Mouse (Mus musculus): ENCODE data around the gene C3. TPM values are rescaled to one million over a fixed set of nuclear protein-coding genes. Genes with fewer than 3 reads are reported as not detected.

The C3 gene
- total RNA-seq (2021), result under 1 TPM; 0.29 to 0.42 TPM
- long read RNA-seq, experiment 1, partial matches to known transcripts, result 1 of 2 reads
- long read RNA-seq, experiment 1, other reads (novel, unspliced or antisense), result 1 of 2 reads
- long read RNA-seq, experiment 2, result 0 reads

GRCm38 (mm10) chr17:57228014-57228413 is at the start of gene C3:
Gene C3 (minus strand): TSS chr17:57228136.
- TF ChIP-seq CTCF (IDR thresholded peaks at IDR 0.05), result no peak
- Histone ChIP-seq H3K27ac (no peak within 1 kb of the TSS), H3K4me3 (no peak within 1 kb of the TSS)
- intact Hi-C loops (cut with DNase I), result no loop called here
- no peak for DNase-seq (ENCODE audit: extremely low spot score in 1 of 2, low spot score in 2 of 2)

DNA sequence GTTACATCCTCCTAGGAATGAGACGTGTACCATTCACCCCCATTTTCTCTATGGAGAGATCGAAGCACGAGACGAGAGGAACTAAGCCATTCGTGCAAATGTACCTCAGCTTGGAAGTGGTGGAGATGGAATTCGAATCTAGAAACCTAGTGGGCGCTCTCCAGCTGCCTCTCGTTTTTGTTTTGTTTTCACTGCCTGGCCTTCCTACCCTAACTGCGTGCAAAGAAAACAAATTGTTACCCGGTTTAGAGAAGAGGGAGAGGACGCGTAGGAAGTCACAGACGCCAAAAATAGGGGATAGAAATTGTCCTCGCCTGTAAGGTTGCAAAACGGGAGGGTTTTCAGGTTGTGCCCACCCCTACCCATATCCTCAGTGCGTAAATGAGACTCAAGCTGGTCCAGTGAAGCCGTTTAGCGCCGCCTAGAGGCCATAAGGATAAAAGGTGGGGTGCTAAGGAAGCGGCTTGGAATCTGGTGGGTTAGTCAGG is 48.7 kb upstream of the C3 start:
- peak; percentile 88 for TF ChIP-seq CTCF (IDR thresholded peaks at IDR 0.05)
- Histone ChIP-seq H3K4me3 (peak overlapping the region; percentile 49), H3K27ac (peak overlapping the region; percentile 69; the same call in 1 of the 2 replicates)
- peak; percentile 67 to 69 for DNase-seq (ENCODE audit: extremely low spot score in 1 of 2, low spot score in 2 of 2)
- intact Hi-C loops (cut with DNase I), result loop anchor here (2.0 kb wide), 2 partner anchors 58 kb away; no protein-coding TSS in a partner anchor

DNA sequence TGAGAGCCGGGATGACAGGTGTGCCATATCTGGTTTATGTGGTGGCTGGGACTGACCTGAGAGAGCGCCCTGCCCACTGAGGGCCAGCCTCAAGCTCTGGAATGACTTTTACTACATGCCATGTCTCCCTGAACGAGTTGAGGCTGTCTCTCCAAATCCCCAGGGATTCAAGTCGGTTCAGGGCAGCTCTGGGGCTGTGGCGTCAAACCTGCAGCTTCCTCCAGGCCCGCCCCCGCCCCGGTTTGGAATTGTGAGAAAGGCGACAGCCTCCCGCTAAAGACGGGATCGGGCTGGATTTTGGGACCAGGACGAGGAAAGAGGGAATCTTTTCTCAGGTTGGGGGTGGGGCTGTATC is 48.0 kb upstream of the C3 start:
- no peak for DNase-seq (ENCODE audit: extremely low spot score in 1 of 2, low spot score in 2 of 2)
- H3K27ac ChIP-seq, result peak overlapping the region; percentile 69; the same call in 1 of the 2 replicates
- no peak for TF ChIP-seq CTCF (IDR thresholded peaks at IDR 0.05)
- peak overlapping the region; percentile 49 for H3K4me3 ChIP-seq
- intact Hi-C loops (cut with DNase I), result loop anchor here (1.0 to 2.0 kb wide), 3 partner anchors 28 to 59 kb away; partner anchors contain the start of gene Gpr108

DNA sequence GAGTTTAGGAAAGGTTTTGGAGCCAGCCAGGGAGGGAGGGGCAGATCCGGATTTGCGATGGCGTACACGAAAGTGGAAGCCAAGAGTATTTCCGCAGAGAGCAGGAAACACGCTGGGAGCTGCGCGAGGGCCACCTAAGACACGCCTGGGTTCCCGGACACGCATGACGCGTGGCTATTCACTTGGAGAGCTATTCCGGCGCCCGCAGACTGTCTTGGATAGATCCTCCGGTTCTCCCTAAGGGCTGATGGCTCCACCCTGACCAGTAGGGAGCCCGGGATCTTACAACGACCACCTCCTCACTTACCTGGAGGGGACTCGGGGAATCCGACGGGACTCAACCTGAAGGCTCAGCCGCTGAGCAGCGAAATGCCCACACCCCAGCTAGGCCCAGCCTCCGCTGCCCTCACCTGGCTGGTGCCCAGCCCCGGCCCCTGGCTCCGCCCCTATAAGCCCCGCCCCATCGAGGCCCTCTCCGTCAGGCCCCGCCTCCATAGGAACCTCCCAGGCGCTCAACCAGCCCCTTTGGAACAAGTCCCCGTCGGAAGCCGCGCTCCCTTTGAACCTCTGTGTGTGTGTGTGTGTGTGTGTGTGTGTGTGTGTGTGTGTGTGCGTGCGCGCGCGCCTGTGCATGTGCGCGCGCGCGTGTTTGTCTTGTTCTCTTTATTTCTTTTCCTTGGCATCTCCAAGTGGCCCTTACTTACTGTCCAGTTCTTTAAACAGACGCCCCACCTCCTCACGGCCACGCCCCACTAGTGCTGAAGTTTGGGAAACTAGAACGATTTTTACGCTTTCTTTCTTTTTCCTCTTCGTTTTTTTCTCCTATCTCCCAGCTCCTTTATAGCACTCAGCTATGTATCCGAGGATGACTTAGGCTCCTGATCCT is 47.4 kb upstream of the C3 start:
- H3K27ac ChIP-seq, result peak overlapping the region; percentile 80
- no peak for TF ChIP-seq CTCF (IDR thresholded peaks at IDR 0.05)
- H3K4me3 ChIP-seq, result peak overlapping the region; percentile 49
- DNase-seq (ENCODE audit: extremely low spot score in 1 of 2, low spot score in 2 of 2), result peak; percentile 60 to 62
- intact Hi-C loops (cut with DNase I), result loop anchor here (1.0 kb wide), 1 partner anchor 27 kb away; the partner anchor contains the start of gene Gpr108

- H3K27ac ChIP-seq, result peak overlapping the region; percentile 80; the same call in 1 of the 2 replicates
- intact Hi-C loops (cut with DNase I), result loop anchor here (1.0 kb wide), 1 partner anchor 26 kb away; the partner anchor contains the start of gene Gpr108
- TF ChIP-seq CTCF (IDR thresholded peaks at IDR 0.05), result no peak
- DNase-seq (ENCODE audit: extremely low spot score in 1 of 2, low spot score in 2 of 2), result no peak
- peak overlapping the region; percentile 49 for H3K4me3 ChIP-seq
Observed at GRCm38 (mm10) chr17:57274686-57275085, 46.8 kb upstream of the C3 start.

- H3K27ac ChIP-seq, result no peak overlapping the region
- no peak for DNase-seq (ENCODE audit: extremely low spot score in 1 of 2, low spot score in 2 of 2)
- intact Hi-C loops (cut with DNase I), result no loop called here
- TF ChIP-seq CTCF (IDR thresholded peaks at IDR 0.05), result no peak
- H3K4me3 ChIP-seq, result no peak overlapping the region
Observed at GRCm38 (mm10) chr17:57273846-57274245, 45.9 kb upstream of the C3 start.

DNA sequence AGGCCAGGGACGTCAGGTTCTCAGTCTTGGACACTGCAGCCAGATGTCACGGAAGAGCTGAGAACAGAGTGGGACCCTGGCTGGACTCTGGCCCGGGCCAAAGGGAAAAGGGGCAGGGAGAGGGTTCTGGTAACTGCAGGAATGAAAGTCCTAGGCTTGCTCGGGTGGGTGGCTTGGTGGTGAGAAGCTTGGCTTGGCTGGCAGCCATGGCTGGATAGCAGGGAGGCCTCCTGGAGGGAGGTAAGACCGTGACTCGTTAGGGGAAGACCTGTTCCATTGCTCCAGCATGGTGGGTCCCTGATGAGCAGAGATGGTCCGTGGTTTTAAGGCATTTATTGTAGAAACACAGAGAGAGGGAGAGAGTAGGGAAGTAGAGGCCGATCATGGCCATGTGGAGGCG is 43.4 kb upstream of the C3 start:
- no peak for DNase-seq (ENCODE audit: extremely low spot score in 1 of 2, low spot score in 2 of 2)
- TF ChIP-seq CTCF (IDR thresholded peaks at IDR 0.05), result no peak
- intact Hi-C loops (cut with DNase I), result no loop called here
- Histone ChIP-seq H3K27ac (no peak overlapping the region), H3K4me3 (no peak overlapping the region)

- intact Hi-C loops (cut with DNase I), result no loop called here
- no peak overlapping the region for H3K27ac ChIP-seq
Observed at GRCm38 (mm10) chr17:57267556-57268126, 39.7 kb upstream of the C3 start.

GRCm38 (mm10) chr17:57264972-57265945 is 37.3 kb upstream of the C3 start:
- no peak for TF ChIP-seq CTCF (IDR thresholded peaks at IDR 0.05)
- no peak overlapping the region for H3K4me3 ChIP-seq
- H3K27ac ChIP-seq, result no peak overlapping the region
- intact Hi-C loops (cut with DNase I), result no loop called here
- DNase-seq (ENCODE audit: extremely low spot score in 1 of 2, low spot score in 2 of 2), result peak in 1 of 2 experiments; percentile 34

More at GRCm38 (mm10) chr17:57267556-57268126, 39.7 kb upstream of the C3 start:
- TF ChIP-seq CTCF (IDR thresholded peaks at IDR 0.05), result no peak
- no peak overlapping the region for H3K4me3 ChIP-seq
- DNase-seq (ENCODE audit: extremely low spot score in 1 of 2, low spot score in 2 of 2), result no peak

GRCm38 (mm10) chr17:57264164-57264563 is 36.2 kb upstream of the C3 start:
- H3K4me3 ChIP-seq, result no peak overlapping the region
- DNase-seq (ENCODE audit: extremely low spot score in 1 of 2, low spot score in 2 of 2), result no peak
- H3K27ac ChIP-seq, result no peak overlapping the region
- intact Hi-C loops (cut with DNase I), result no loop called here
- TF ChIP-seq CTCF (IDR thresholded peaks at IDR 0.05), result no peak
